Mouse (Mus musculus): Measurements from ENCODE around the gene Ninj2.

The Ninj2 gene

GRCm38 (mm10) chr6:120094091-120094776 is 1.1 kb downstream of the Ninj2 start:
- no peak for DNase-seq (ENCODE audit: inconsistent age in 2 of 2, low spot score in 1 of 2)

- no peak for DNase-seq (ENCODE audit: inconsistent age in 2 of 2, low spot score in 1 of 2)
These were observed 1.9 kb downstream of the Ninj2 start for GRCm38 (mm10) chr6:120095096-120095495.

- no peak for DNase-seq (ENCODE audit: inconsistent age in 2 of 2, low spot score in 1 of 2)
These were observed 2.4 kb downstream of the Ninj2 start for GRCm38 (mm10) chr6:120095501-120095900.

GRCm38 (mm10) chr6:120099392-120099791 is 6.2 kb downstream of the Ninj2 start:
- DNase-seq (ENCODE audit: inconsistent age in 2 of 2, low spot score in 1 of 2): no peak

- no peak for DNase-seq (ENCODE audit: inconsistent age in 2 of 2, low spot score in 1 of 2)
These were observed 8.1 kb downstream of the Ninj2 start for GRCm38 (mm10) chr6:120101221-120101620.

- DNase-seq (ENCODE audit: inconsistent age in 2 of 2, low spot score in 1 of 2): no peak
These were observed 8.8 kb downstream of the Ninj2 start for GRCm38 (mm10) chr6:120101996-120102395.

- no peak for DNase-seq (ENCODE audit: inconsistent age in 2 of 2, low spot score in 1 of 2)
These were observed 10.0 kb downstream of the Ninj2 start for GRCm38 (mm10) chr6:120103104-120103503.

GRCm38 (mm10) chr6:120105055-120105454 is 11.9 kb downstream of the Ninj2 start:
- DNase-seq (ENCODE audit: inconsistent age in 2 of 2, low spot score in 1 of 2): no peak

GRCm38 (mm10) chr6:120107586-120107985 is 14.4 kb downstream of the Ninj2 start:
- no peak for DNase-seq (ENCODE audit: inconsistent age in 2 of 2, low spot score in 1 of 2)

- DNase-seq (ENCODE audit: inconsistent age in 2 of 2, low spot score in 1 of 2): no peak
These were observed 14.9 kb downstream of the Ninj2 start for GRCm38 (mm10) chr6:120108061-120108460.

GRCm38 (mm10) chr6:120109173-120109572 is 16.0 kb downstream of the Ninj2 start:
- DNase-seq (ENCODE audit: inconsistent age in 2 of 2, low spot score in 1 of 2): peak; percentile 70 to 85

- DNase-seq (ENCODE audit: inconsistent age in 2 of 2, low spot score in 1 of 2): no peak
These were observed 16.8 kb downstream of the Ninj2 start for GRCm38 (mm10) chr6:120109932-120110331.

GRCm38 (mm10) chr6:120110738-120111409 is 17.7 kb downstream of the Ninj2 start:
- no peak for DNase-seq (ENCODE audit: inconsistent age in 2 of 2, low spot score in 1 of 2)

- DNase-seq (ENCODE audit: inconsistent age in 2 of 2, low spot score in 1 of 2): no peak
These were observed 18.2 kb downstream of the Ninj2 start for GRCm38 (mm10) chr6:120111410-120111783.

GRCm38 (mm10) chr6:120111984-120112803 is 19.0 kb downstream of the Ninj2 start:
- DNase-seq (ENCODE audit: inconsistent age in 2 of 2, low spot score in 1 of 2): peak; percentile 78 to 82

- DNase-seq (ENCODE audit: inconsistent age in 2 of 2, low spot score in 1 of 2): peak in 1 of 2 experiments; percentile 43
These were observed 20.7 kb downstream of the Ninj2 start for GRCm38 (mm10) chr6:120113856-120114255.

GRCm38 (mm10) chr6:120114271-120114670 is 21.1 kb downstream of the Ninj2 start:
- DNase-seq (ENCODE audit: inconsistent age in 2 of 2, low spot score in 1 of 2): no peak

- peak; percentile 79 to 94 for DNase-seq (ENCODE audit: inconsistent age in 2 of 2, low spot score in 1 of 2)
These were observed 21.5 kb downstream of the Ninj2 start for GRCm38 (mm10) chr6:120114698-120115097.

- DNase-seq (ENCODE audit: inconsistent age in 2 of 2, low spot score in 1 of 2): no peak
These were observed 22.3 kb downstream of the Ninj2 start for GRCm38 (mm10) chr6:120115443-120115842.

GRCm38 (mm10) chr6:120119824-120120223 is 26.7 kb downstream of the Ninj2 start:
- DNase-seq (ENCODE audit: inconsistent age in 2 of 2, low spot score in 1 of 2): no peak

- DNase-seq (ENCODE audit: inconsistent age in 2 of 2, low spot score in 1 of 2): no peak
These were observed 31.5 kb downstream of the Ninj2 start for GRCm38 (mm10) chr6:120124688-120125087.

GRCm38 (mm10) chr6:120126456-120126855 is 33.3 kb downstream of the Ninj2 start:
- DNase-seq (ENCODE audit: inconsistent age in 2 of 2, low spot score in 1 of 2): no peak
